Mouse (Mus musculus): ENCODE data around the gene Guca2a.

The Guca2a gene

DNA sequence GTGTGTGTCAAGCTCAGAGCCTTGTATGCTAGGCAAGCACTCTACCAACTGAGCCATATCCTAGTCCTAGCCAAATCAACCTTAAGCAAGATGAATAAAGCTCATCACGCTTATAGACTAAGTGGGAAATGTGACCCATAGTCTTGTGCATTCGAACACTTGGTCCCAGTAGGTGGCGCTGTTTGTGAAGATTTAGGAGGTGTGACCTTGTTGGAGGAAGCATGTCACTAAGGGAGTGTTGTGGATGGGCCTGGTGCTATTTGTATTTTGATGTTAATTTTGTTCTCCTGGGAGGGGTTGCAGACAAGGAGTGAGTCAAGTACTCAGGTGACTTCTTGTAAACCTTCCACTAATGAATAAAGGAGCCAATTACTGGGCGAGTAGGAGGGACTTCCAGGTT is 5.2 kb downstream of the Guca2a start:
- DNase-seq (ENCODE audit: low spot score): peak; percentile 45

DNA sequence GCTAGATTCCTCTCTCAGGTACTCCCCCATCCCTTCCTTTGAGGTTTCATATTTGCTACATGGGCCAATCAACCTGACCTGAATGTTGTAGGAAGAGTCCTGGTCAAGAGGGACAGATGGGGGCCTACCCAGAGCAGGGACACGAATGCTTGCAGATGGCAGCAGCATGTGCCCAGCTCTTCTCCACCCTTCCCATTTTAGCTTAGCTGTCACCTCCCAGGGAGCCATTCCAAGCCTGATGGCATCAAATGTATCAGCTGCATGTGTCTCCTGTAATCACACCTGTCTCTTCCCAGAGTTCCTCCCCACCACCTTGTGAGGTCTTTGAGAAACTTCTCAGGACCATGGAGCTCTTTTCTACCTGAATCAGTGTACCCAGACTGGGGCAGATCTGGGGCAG is 19.5 kb downstream of the Guca2a start:
- no peak for DNase-seq (ENCODE audit: low spot score)

DNA sequence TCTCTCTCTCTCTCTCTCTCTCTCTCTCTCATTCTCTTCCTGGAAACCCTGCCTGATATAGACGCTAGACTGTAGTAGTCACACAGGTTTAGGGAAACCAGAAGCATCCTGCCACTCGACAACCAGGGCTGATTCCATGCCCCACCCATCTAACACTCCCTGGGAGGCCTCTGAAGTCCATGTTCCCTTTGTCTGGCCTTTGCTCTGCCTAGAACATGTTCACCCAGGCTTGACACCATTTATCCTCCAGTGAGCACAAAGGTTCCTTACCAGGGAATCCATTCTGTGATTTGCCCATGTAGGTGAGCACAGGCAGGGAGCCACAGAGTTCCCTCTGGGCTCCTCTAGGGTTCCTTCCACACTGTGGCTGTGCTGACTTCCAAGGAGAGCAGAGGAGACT is 20.7 kb downstream of the Guca2a start:
- DNase-seq (ENCODE audit: low spot score): no peak

DNA sequence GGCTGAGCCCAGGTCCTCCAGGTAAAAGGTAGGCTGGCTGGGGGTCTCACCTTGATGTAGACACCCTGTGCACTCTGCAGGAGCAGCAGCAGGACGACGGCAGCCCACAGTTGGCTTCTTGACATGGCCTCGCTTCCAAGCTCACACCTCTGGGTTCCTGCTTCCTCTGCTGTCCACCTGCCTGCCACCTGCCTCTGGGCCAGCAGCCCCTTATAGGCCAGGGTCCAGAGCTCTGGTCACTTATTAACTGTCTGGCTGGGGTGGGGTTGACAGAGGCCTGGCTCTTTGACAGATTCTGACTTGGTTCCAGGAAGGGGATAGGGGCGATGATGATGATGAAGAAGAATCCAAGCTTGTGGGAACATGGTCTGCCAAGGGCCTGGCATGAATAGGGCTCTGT is 21.2 kb downstream of the Guca2a start, which contains the start of gene Guca2b:
Guca2b (minus strand) TSS at position 224 of the 400 bp plus-strand sequence.
- no peak for DNase-seq (ENCODE audit: low spot score)

DNA sequence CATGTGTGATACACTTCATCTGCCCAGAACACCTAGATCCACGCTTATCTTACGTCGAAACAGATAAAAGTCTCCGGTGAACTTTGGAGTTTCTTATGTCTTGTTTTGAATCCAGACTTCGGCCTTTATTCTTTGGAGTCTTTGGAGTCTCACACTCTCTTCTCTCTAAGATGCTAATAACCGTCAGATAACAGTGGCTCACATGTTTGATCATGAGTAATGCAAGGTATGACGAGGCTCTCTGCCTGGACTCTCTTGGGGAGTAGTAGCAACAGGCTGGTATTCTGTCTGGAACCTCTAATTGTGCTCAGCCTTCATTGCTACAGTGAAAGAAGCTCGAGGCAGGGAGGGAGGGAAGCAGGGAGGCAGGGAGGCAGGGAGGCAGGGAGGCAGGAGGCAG is 22.5 kb downstream of the Guca2a start:
- DNase-seq (ENCODE audit: low spot score): no peak

DNA sequence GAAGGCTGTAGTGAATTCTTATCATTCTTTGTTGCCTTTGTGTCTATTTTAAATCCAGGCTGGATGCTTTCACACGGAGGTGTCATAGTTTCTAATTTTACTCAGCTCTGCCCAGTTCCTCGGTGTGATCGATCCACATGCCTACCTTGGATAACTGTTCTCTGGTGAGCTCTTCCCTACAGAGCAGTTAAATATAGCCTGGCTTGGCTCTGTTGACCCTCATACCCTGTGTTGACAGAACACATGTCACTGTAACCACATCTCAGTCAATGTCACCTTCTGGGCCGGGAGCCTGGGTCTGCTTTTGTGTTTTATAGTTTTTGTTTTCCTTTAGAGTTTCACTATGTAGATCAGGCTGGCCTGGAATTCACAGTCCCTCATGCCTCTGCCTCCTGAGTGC is 24.6 kb downstream of the Guca2a start:
- DNase-seq (ENCODE audit: low spot score): no peak

DNA sequence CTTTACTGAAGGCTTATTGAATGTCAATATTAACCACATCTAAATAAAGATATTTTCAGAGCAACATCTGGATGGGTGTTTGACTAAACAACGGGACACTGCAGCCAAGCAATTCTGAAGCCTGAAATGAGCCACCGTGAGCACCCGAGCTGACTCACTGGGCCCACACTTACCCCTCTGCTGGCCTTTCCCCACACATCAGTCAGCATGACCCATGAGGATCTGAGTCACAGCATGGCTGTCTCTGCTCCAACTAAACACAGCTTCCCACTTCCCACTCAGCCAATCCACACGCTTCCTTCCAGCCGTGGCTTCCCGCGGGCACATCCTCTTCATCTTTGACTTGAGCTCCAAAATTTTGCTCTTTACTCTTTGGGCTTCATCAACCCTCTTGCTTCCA is 25.5 kb downstream of the Guca2a start:
- no peak for DNase-seq (ENCODE audit: low spot score)

DNA sequence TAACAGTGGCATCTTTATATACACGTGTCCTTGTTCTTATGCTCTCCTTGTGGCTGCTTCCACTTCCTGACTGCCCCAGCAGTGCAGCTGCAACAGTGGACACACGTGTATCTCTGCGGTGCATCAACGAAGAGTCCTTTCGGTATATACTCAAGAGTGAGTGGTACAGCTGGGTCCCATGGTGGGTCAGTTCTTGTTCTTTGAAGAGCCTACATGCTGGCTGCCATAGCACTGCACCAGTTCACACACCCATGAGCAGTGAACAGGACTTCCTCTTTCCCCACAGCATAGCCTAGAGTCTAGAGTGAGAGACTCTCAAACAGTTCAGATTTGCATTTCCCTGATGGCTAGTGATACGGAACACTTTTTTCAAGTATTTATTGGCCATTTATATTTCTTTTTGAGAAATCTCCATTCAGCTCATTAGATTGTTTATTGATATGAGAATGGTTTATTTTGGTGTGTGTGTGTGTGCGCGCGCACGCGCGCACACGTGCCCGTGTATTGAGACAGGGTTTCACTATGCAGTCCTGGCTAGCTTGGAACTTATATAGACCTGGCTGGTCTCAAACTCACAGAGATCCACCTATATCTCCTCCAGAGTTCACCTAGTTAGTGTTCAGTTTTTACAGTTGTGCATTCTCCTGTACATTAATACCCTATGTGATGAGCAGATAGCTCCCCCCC is 26.0 kb downstream of the Guca2a start:
- no peak for DNase-seq (ENCODE audit: low spot score)

DNA sequence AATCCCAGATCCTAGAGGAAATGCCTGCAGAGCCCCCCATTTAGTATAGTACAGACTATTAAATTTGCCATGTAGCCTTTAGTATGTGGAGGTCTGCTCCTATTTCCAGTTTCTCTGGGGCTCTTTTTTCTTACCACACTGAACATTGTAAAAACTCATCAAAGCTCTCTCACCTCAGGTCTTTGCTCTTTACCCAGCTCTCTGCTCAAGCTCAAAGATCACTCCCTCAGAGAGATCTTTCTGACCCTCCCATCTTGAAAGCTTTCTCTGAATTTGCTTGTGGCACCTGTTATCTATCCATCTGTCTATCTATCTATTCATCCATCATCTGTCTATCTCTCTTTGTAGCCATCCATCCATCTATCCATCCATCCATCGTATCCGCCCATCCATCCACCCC is 27.7 kb downstream of the Guca2a start:
- DNase-seq (ENCODE audit: low spot score): no peak

DNA sequence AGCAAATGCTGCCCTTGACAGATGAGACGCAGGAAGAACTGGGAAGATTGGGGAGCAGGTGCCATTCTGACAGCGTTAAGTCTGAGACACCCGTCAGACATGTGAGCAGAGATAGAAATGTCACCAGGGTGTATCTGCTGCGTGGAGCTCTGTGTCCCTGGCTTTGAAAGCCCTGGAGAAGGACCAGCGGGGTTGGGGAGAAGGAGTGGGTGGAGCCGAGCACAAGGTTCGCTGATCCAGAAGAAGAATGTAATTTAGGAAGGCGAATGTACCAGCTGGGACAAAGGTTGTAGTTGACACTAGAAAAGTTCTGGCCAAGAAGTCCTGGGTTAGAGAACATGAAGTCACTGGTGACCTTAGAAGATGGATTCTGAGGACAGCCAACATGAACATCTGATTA is 28.6 kb downstream of the Guca2a start:
- no peak for DNase-seq (ENCODE audit: low spot score)

DNA sequence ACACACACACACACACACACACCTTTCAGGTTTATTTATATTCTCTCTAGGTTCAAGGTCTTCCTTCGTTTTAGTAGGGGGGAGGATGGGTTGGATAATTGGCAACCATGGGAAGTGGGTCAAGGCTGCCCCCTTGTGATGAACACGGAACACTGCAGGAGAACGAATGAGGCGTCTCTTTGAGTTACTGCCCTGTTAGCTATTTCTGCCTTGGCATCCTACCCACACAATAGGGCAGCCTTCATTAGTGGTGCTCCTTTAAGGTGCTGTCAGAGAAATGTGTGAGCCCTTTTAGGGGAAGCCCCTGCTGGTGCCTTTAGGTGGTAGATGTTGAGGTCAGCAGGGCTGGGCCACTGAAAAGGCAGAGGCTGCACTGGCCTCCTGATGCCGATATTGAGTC is 29.9 kb downstream of the Guca2a start:
- DNase-seq (ENCODE audit: low spot score): peak; percentile 53

DNA sequence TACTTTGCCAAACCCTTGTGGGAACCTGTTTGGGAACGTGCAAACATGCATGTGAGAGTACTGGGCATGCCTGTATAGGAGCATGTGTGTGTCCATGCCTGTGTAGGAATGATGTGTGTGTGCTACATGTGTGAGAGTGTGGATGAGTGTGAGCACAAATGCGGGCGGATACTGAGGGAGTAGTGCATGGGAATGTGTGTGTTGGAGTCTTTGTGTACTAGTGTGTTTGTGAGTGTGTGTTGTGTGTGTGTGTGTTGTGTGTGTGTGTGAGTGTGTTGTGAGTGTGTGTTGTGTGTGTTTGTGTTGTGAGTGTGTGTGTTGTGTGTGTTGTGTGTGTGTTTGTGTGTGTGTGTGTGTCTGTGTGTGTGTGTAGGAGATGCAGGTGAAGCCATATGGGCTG is 30.7 kb downstream of the Guca2a start:
- DNase-seq (ENCODE audit: low spot score): no peak

DNA sequence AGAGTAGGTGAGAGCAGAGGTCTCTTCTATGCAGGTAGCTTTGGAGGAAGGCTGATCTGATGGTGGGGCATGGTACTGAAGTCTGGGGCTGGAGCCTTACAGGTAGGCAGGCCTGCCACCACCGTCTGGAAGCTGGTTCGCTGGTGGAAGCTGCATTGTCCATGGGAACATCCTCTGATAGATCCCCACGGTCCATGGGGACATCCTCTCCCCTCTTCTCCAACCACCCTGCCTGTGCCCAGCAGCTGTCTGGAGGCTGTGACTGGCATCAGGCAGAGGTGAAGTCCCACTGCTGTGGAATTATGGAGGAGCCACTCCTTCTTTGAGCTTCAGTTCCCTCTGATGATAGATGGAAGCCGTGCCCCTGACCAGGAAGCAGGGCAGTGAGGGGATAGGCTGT is 31.1 kb downstream of the Guca2a start:
- no peak for DNase-seq (ENCODE audit: low spot score)

DNA sequence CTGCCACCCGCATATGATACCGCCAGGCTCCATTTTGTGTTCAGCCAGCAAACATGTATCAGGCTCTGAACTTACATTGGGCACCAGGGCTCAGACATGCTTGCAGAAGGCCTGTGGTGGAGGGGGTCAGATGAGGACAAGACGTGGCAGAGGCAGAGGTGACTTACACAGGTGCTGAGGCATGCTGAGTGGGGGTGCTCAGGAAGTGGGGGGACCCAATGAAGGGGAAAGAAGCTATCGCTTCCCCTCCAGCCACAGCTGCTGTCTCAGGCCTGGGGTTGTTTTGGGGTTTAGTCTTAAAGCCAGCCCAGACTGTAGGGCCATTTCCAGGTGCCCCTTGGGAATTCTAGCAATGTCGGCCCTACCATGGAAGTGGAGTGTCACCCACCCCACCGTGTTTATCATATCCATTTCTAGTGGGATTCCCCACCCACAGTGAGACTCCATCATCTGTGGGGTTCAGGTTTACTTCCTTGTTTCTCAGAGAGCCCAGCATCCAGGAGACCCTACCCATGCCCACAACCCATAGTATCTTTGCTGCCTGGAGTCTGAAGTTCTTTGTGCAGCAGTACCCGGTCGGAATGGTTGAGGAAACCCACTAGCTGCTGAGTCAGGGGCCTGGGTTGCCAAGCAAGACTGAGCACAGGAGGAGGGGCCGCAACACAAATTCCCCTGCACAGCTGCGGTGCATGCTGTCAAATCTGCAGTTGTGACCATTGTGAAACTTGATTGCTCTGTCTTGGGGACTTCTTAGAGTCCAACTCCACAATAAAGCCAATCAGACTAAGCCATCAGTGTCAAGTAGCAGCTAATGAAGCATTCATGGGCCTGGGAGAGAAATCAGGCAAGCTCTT is 32.1 kb downstream of the Guca2a start:
- DNase-seq (ENCODE audit: low spot score): no peak

DNA sequence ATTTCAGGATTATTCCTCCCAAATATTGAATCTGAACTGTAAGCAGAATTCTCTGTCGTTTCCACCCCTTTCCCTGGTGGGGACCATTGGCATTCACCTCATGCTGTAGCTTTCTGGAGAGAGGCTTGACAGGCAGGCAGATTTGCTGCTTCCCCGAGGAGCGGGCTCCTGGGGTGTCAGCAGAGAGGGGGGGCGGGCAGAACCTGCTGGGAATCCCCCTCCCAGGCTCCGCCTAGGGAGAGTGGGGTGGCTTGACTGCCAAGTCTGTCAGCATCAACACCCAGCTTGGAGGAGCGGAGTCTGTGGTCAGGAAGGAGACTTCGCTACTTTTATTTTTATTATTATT is 32.7 kb downstream of the Guca2a start:
- DNase-seq (ENCODE audit: low spot score): no peak

DNA sequence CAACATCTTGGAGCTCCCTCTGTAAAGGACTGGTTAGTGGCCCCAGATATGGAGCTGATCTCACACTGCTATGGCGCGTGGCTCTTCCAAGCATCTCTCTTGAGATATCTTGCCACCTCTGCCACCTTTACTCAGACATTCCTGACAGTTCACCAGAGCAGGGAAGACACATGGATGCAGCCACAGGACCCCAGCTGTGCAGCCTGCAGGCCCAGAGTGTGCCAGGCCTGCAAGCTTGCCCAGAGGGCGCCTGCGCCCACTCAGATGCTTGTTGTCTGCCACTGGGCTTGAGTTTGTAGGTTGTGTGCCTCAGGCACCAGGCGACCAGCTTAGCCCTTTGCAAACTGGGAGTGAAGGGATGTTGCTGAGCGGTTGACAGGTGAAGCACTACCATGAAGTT is 33.2 kb downstream of the Guca2a start:
- DNase-seq (ENCODE audit: low spot score): no peak

DNA sequence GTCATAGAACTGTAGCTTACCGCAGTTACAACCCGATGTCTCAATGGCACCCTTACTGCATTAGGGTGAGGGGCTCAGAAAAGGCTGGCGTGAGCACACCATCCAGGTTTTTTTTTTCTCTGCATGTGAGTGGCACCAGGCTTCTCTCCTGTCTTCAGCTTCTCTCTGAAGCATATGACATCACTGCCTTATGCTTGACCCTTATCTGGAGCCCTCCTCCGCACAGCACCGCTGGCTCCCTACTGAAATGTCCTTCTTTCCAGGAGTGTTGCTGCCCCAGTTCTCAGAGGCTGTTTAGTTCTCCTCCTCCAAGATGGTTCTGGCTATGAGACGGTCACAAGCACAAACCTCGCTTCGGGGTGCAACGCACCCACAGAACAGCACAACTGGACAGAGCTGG is 33.7 kb downstream of the Guca2a start:
- DNase-seq (ENCODE audit: low spot score): no peak

DNA sequence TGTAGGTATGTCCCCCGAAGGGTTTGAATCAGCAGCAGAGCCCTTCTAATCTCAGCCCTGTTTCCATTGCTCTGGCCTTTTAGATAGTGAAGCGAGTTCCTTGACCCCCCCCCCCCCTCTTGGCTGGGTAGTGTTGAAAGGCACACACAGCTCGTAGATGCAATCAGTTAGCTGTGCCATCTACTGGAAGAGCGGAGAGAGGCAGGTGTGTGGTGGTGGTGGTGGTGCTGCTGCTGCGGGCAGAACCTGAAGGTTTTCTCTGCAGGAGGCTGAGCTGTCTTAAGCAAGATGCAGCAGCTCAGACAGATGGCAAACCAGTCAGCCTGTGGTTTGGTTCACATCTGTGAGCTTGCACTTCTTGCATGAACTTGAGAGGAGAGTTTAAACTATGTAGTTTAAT is 35.2 kb downstream of the Guca2a start:
- DNase-seq (ENCODE audit: low spot score): no peak

DNA sequence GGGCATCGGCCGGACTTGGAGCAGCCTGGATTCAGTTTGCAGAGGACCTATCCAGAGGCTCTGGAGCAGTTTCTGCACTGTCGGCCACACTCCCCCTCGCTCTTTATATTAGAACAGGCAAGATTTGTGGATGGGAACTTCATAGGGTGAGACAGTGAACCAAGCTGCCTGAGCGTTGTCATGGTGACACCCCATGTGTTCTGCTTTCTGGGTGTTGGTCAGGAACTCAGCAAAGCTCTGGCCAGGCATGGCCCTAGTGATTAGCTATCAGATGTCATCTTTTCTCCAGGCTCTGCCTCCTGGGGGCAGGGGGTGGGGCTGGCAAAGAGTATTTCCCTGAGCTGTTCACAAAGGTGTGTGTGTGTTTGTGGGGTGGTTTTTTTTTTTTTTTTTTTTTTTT is 45.1 kb downstream of the Guca2a start:
- DNase-seq (ENCODE audit: low spot score): no peak

DNA sequence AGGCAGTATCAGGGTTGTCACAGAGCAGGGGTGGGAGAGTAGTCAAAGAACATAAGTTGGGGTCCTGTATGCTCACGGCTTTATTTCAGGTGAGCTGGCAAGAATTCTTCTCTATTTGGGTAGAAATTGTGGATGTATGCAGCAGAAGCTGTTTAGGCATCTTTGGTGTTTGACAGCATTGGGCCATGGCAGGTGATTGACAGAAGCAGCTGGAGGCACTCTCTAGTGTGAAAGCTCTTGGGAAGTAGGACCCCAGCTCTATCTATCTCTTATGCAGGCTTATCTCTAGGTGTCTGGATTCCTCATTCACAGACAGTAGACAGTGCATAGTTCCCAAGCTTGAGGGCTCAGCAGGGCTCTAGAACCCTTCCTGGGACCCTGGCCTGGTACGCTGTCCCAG is 48.2 kb downstream of the Guca2a start:
- DNase-seq (ENCODE audit: low spot score): no peak
